Mouse (Mus musculus): Measurements from ENCODE around the gene Hoxc8.

Gene Hoxc8

GRCm38 (mm10) chr15:103009265-103010111, 19.1 kb downstream of the Hoxc8 start:
- DNase-seq (ENCODE audit: low read depth, low spot score), result no peak

- DNase-seq (ENCODE audit: low read depth, low spot score), result no peak
Observed at GRCm38 (mm10) chr15:103010112-103010846, 19.9 kb downstream of the Hoxc8 start.

GRCm38 (mm10) chr15:103010847-103011555, 20.6 kb downstream of the Hoxc8 start:
- no peak for DNase-seq (ENCODE audit: low read depth, low spot score)

GRCm38 (mm10) chr15:103011928-103012486, 21.6 kb downstream of the Hoxc8 start:
- DNase-seq (ENCODE audit: low read depth, low spot score), result no peak

- DNase-seq (ENCODE audit: low read depth, low spot score), result peak; percentile 94
Observed at GRCm38 (mm10) chr15:103013238-103013984, 23.0 kb downstream of the Hoxc8 start.

- peak; percentile 92 for DNase-seq (ENCODE audit: low read depth, low spot score)
Observed at GRCm38 (mm10) chr15:103014166-103015008, 24.0 kb downstream of the Hoxc8 start.

- peak; percentile 71 for DNase-seq (ENCODE audit: low read depth, low spot score)
Observed at GRCm38 (mm10) chr15:103015009-103015399, 24.6 kb downstream of the Hoxc8 start.

- DNase-seq (ENCODE audit: low read depth, low spot score), result no peak
Observed at GRCm38 (mm10) chr15:103015406-103016166, 25.2 kb downstream of the Hoxc8 start.

GRCm38 (mm10) chr15:103018636-103019035, 28.2 kb downstream of the Hoxc8 start, which contains the start of gene Hoxc4:
TSS of gene Hoxc4 (plus strand) at chr15:103018934.
- DNase-seq (ENCODE audit: low read depth, low spot score), result peak; percentile 78

- DNase-seq (ENCODE audit: low read depth, low spot score), result no peak
Observed at GRCm38 (mm10) chr15:103020899-103021418, 30.6 kb downstream of the Hoxc8 start.

- DNase-seq (ENCODE audit: low read depth, low spot score), result no peak
Observed at GRCm38 (mm10) chr15:103021544-103021943, 31.1 kb downstream of the Hoxc8 start.

GRCm38 (mm10) chr15:103024131-103024530, 33.7 kb downstream of the Hoxc8 start:
- no peak for DNase-seq (ENCODE audit: low read depth, low spot score)

GRCm38 (mm10) chr15:103027266-103028235, 37.1 kb downstream of the Hoxc8 start:
- no peak for DNase-seq (ENCODE audit: low read depth, low spot score)

GRCm38 (mm10) chr15:103028916-103029512, 38.6 kb downstream of the Hoxc8 start:
- DNase-seq (ENCODE audit: low read depth, low spot score), result no peak

- peak; percentile 61 for DNase-seq (ENCODE audit: low read depth, low spot score)
Observed at GRCm38 (mm10) chr15:103030142-103030541, 39.7 kb downstream of the Hoxc8 start.

GRCm38 (mm10) chr15:103032167-103032566, 41.8 kb downstream of the Hoxc8 start:
- DNase-seq (ENCODE audit: low read depth, low spot score), result no peak

Data from mesoderm, embryonic 11.5 days (tissue).